Mouse (Mus musculus) stomach, postnatal 0 days (tissue): Measurements from ENCODE around the gene Dpp9. TPM values are rescaled to one million over a fixed set of nuclear protein-coding genes. Genes with fewer than 3 reads are reported as not detected.
A peak's percentile ranks its signal among the peaks of the same experiment; 100 is the strongest.

ENCODE experiments used
- ATAC-seq: fragments of 200-750 bp; cut with Nextera tagmentation; 2 replicates; pipeline ENCODE4 v1.8.0; 2017; ENCODE audit not compliant: low FRiP score, low TSS enrichment
- DNase-seq: peaks from one replicate; pipeline ENCODE4 v3.0.0-alpha.2; 2016; ENCODE audit warnings: low spot score
- H3K27ac ChIP-seq: fragments of 300-500 bp; sonication (generic); replicated peaks from 2 replicates; pipeline ENCODE4 v1.5.1; 2014; ENCODE audit warnings: mild to moderate bottlenecking, control low read depth
- H3K27me3 ChIP-seq: fragments of 300-500 bp; sonication (generic); 2 replicates; pipeline ENCODE4 v1.6.1; 2014; ENCODE audit warnings: low read length; ENCODE audit not compliant: control insufficient read depth, insufficient read depth
- H3K36me3 ChIP-seq: fragments of 300-500 bp; sonication (generic); 2 replicates; pipeline ENCODE4 v1.6.1; 2014; ENCODE audit warnings: low read length, mixed read lengths; ENCODE audit not compliant: control insufficient read depth, insufficient read depth
- H3K4me1 ChIP-seq: fragments of 300-500 bp; sonication (generic); replicated peaks from 2 replicates; pipeline ENCODE4 v1.6.1; 2014; ENCODE audit warnings: antibody characterized with exemption; ENCODE audit not compliant: control insufficient read depth, insufficient read depth
- H3K4me2 ChIP-seq: fragments of 300-500 bp; sonication (generic); replicated peaks from 2 replicates; pipeline ENCODE4 v1.6.1; 2014; ENCODE audit warnings: low read depth, mild to moderate bottlenecking, control low read depth, moderate library complexity
- H3K4me3 ChIP-seq: fragments of 300-500 bp; sonication (generic); 2 replicates; pipeline ENCODE4 v1.5.1; 2014; ENCODE audit warnings: low read depth, low read length, control low read depth
- H3K9ac ChIP-seq: fragments of 300-500 bp; sonication (generic); 2 replicates; pipeline ENCODE4 v1.6.1; 2014; ENCODE audit warnings: mild to moderate bottlenecking, low read length, control low read depth, mixed read lengths
- H3K9me3 ChIP-seq: fragments of 300-500 bp; sonication (generic); 2 replicates; pipeline ENCODE4 v1.6.1; 2016; ENCODE audit warnings: low read length; ENCODE audit not compliant: control insufficient read depth
- CTCF ChIP-seq: IDR thresholded peaks from 2 replicates; pipeline ENCODE4 v1.5.1; 2016; ENCODE audit warnings: antibody characterized with exemption, low read depth, mild to moderate bottlenecking, moderate library complexity
- EP300 ChIP-seq: optimal IDR thresholded peaks from 2 replicates; pipeline ENCODE3; 2016; ENCODE audit warnings: antibody characterized with exemption
- WGBS: fragments of 180-500 bp; shearing (Covaris S2); extraction: QIAGEN DNeasy Blood & Tissue Kit; methylation state at CpG from one replicate; pipeline ENCODE4 v1.1.7; 2014; 5-methylcytosine and 5-hydroxymethylcytosine counted together
- polyA plus RNA-seq: library from polyadenylated mRNA; unstranded; fragments of >200 nt; fragmentation: Nextera tagmentation; extraction: Ambion mirVana; gene quantifications from 2 replicates; pipeline ENCODE4 v1.2.1, GENCODE M21; 2015

Dpp9 gene
- polyA plus RNA-seq, 1 experiment from 2014 or later, result 13.8 TPM

DNA sequence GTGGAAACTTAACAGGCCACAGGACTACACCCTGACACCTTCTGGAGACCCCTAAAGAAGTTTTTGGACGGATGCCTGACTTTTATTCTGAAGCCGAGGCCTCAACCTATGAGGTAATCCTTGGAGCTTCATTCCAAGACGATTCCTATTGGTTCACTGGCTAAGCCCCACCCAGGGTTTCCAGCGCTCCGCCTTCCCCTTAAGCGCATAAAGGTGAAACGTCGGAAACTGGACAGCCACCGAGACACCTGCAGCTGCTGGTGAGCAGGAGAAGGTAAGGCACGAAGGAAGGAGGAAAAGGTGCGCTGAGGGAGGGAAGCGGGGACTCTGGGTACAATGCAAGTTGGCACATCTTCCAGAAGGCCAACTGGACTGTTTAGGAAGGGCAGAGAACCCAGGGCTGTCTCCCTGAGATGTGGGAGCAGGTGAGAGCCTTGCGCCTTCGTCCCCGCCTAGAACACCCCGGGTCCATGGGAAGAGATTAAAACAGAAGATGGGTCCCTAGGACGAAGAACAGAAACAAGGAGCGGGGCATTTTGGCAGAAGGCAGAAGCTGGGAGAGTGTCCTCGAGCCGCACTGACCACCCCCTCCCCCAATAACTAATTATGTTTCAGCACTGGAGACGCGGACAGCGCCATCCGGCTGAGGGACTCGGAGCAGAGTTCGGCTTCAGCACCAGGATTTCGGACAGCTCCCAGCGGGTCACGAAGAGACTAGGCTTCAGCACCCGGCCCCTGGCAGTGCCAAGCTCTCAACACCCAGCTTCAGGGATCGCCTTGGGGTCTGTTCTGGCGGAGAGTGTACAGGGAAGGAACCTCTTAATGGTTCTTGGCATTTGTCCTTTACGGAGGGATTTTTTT lies 23.1 kb upstream of the Dpp9 start:
- no peak overlapping the region for H3K4me3 ChIP-seq
- no peak overlapping the region for H3K4me2 ChIP-seq
- peak; percentile 77 for ATAC-seq
- DNase-seq, result peak; percentile 92
- H3K36me3 ChIP-seq, result no peaks in the 10 kb centered on the region
- no peaks in the 10 kb centered on the region for H3K9me3 ChIP-seq
- H3K27me3 ChIP-seq, result no peaks in the 10 kb centered on the region
- no peak overlapping the region for H3K9ac ChIP-seq
- H3K27ac ChIP-seq, result no peak overlapping the region
- TF ChIP-seq EP300 (no peak), CTCF (peak; percentile 34)
- H3K4me1 ChIP-seq, result no peaks in the 10 kb centered on the region
- under 1% methylated on average over 33 of the region's 33 CpGs for WGBS

DNA sequence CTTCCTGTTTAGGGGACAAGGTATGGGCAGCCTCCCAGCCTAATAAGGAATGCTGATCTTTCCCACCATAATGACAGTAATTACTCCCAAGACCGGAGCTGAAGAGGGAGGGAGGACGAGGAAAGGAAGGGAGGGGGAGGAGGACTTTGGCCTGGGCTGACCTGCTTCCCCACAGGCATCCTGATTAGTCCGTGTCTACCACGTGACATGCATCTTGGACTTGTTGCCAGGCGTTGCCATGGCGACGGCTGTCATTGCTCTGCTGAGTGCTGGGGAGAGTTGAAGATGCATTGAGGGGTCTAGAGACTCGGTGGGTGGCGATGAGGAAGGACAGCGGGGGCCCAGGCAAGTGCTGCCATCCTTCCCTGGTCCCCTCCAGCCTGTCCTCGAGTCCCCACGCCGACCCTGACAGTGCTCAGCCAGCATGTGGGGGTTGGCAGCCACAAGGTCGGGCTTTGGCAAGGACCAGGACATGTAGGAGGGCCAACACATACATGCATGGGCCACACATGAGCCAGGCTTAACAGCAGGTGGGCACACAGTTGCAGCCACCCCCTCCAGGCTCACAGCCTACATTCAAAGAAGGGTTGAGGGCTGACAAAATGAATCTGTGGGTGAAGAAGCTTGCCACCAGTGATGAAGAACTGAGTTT lies 15.2 kb upstream of the Dpp9 start:
- Histone ChIP-seq H3K27me3 (no peaks in the 10 kb centered on the region), H3K4me1 (no peaks in the 10 kb centered on the region), H3K9ac (no peak overlapping the region), H3K27ac (no peak overlapping the region), H3K9me3 (no peaks in the 10 kb centered on the region), H3K4me2 (no peak overlapping the region), H3K36me3 (no peaks in the 10 kb centered on the region), H3K4me3 (no peak overlapping the region)
- WGBS, result 5% methylated on average over 14 of the region's 14 CpGs
- ATAC-seq, result peak; percentile 84
- no peak for TF ChIP-seq EP300
- TF ChIP-seq CTCF, result no peak
- peak; percentile 55 for DNase-seq

DNA sequence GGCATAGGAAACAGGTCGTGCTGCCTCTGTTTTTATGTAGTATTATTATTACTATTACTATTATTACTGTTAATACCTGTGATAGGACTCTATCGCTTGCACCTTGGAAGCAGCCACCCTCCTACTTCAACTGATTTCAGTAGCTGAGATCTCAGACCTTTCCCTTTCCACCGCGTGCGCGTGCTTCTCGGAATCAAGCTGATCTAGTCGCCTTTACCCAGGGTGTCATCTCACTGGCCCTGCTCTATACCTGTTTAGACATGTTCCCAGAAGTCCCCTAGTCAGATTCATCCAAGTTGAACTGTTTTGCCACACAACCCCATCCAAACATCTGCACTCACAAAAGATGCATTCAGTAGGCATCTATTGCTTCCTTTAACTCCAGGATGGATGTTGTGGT lies 14.7 kb upstream of the Dpp9 start:
- no peaks in the 10 kb centered on the region for H3K27me3 ChIP-seq
- no peak overlapping the region for H3K4me2 ChIP-seq
- TF ChIP-seq EP300 (no peak), CTCF (no peak)
- ATAC-seq, result no peak
- H3K9me3 ChIP-seq, result no peaks in the 10 kb centered on the region
- 54% methylated on average over 8 of the region's 8 CpGs for WGBS
- H3K36me3 ChIP-seq, result no peaks in the 10 kb centered on the region
- no peaks in the 10 kb centered on the region for H3K4me1 ChIP-seq
- no peak overlapping the region for H3K4me3 ChIP-seq
- no peak overlapping the region for H3K9ac ChIP-seq
- no peak overlapping the region for H3K27ac ChIP-seq
- DNase-seq, result no peak

DNA sequence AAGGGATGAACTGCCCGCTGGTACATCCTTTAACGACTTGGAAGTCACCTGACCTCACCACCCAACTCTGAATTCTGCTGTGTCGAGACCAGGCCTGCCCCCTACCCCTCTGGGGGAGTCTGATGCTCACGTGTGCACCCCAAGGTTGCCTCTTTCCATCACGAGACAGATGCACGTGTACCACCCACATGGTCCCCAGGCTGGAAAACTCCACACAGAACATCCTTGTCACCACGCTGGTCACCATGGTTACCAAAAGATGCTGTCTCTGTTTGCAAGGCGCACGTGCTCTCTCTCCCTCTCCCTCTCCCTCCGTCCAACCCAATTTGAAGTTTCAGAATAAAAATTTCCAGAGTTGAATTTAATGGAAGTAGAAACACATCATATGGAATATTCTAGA lies 11.2 kb upstream of the Dpp9 start:
- ATAC-seq (no peak), DNase-seq (no peak)
- Histone ChIP-seq H3K4me3 (no peak overlapping the region), H3K4me1 (no peaks in the 10 kb centered on the region), H3K4me2 (no peak overlapping the region), H3K27me3 (no peaks in the 10 kb centered on the region), H3K9me3 (no peaks in the 10 kb centered on the region), H3K27ac (no peak overlapping the region), H3K36me3 (no peaks in the 10 kb centered on the region), H3K9ac (no peak overlapping the region)
- TF ChIP-seq EP300 (no peak), CTCF (no peak)
- 59% methylated on average over 10 of the region's 10 CpGs for WGBS

DNA sequence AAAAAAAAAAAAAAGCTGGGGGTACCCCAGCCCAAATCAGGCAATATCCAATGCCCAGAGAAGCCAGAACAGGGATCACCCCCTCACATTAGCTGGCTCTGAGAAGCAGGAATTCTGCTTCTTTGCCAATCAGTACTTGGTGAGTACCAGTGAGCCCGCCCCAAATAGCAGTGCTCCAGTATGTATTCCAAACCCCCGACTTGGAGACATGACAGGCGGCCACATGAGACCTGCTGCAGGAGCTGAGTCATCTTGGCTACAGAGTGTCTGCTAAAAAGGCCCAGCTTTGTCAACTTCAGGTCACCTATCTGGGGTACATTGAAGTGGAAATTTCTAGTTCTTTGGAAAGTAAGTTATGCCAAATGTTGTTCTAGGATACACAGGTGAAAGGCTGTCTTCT lies 7.9 kb upstream of the Dpp9 start:
- 74% methylated on average over 3 of the region's 3 CpGs for WGBS
- TF ChIP-seq CTCF, result no peak
- H3K4me1 ChIP-seq, result no peaks in the 10 kb centered on the region
- H3K9me3 ChIP-seq, result no peaks in the 10 kb centered on the region
- H3K36me3 ChIP-seq, result no peaks in the 10 kb centered on the region
- H3K27me3 ChIP-seq, result no peaks in the 10 kb centered on the region
- ATAC-seq, result no peak
- H3K27ac ChIP-seq, result no peak overlapping the region
- H3K4me3 ChIP-seq, result no peak overlapping the region
- H3K4me2 ChIP-seq, result no peak overlapping the region
- no peak overlapping the region for H3K9ac ChIP-seq
- no peak for DNase-seq

DNA sequence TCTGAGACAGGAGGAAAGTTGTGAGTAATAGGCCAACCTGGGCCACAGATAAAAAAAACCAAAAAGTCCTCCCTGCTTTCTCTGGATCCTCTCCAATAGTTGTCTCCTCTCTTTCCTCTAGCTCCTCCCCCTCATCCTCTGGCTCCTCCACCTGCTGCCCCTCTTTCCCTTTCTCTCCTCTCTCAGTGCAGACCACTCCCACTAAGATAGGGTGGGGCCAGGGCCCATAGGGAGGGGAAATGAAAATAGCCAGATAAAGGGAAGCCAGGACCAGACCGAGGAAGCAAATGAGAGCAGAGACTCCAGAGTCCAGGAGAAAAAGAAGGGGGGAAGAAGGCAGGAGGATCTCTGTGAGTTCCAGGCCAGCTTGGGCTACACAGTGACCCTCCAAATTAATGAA lies 6.2 kb upstream of the Dpp9 start:
- Histone ChIP-seq H3K4me2 (no peak overlapping the region), H3K27ac (no peak overlapping the region), H3K4me3 (no peak overlapping the region), H3K27me3 (no peaks in the 10 kb centered on the region), H3K9me3 (no peaks in the 10 kb centered on the region), H3K4me1 (no peaks in the 10 kb centered on the region), H3K36me3 (no peaks in the 10 kb centered on the region), H3K9ac (no peak overlapping the region)
- WGBS, result 22% methylated on average over 1 of the region's 1 CpGs
- TF ChIP-seq EP300 (no peak), CTCF (no peak)
- DNase-seq (no peak), ATAC-seq (no peak)
